Mouse (Mus musculus): ENCODE measurements around the gene Mybpc3. TPM values are rescaled to one million over a fixed set of nuclear protein-coding genes. Genes with fewer than 3 reads are reported as not detected.

Gene Mybpc3
- polyA plus RNA-seq, 1 experiment from 2014 or later: not detected

DNA sequence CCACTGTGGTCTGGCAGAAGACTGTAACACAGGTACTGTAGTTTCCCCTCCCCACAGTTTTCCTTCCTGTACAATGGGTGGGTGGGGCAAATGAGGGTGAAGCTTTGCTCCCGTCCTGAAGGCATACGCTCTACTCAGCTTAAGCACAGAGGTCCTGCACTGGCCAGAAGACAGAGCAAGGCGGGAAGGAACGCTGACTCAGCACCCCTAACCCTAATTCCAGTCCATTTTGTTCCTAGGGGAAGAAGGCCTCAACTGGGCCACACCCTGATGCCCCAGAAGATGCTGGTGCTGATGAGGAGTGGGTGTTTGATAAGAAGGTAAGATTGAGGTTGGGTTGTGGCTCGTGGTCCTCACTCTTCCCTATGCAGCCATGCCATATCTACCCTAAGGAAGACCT lies 10.8 kb downstream of the Mybpc3 start:
- Histone ChIP-seq H3K9ac (replicated peaks; ENCODE audit: low read depth, low read length) (no peak overlapping the region), H3K4me2 (ENCODE audit: low read length) (no peak overlapping the region), H3K4me1 (replicated peaks; ENCODE audit: control insufficient read depth, insufficient read depth, low read length) (no peaks in the 10 kb centered on the region), H3K4me3 (replicated peaks; ENCODE audit: low read length) (no peak overlapping the region), H3K27me3 (replicated peaks; ENCODE audit: control insufficient read depth, insufficient read depth, low read length) (no peaks in the 10 kb centered on the region), H3K9me3 (ENCODE audit: control insufficient read depth, low read length) (no peaks in the 10 kb centered on the region), H3K27ac (ENCODE audit: low read length) (no peak overlapping the region), H3K36me3 (ENCODE audit: control insufficient read depth, insufficient read depth) (no peaks in the 10 kb centered on the region)
- no peak for ATAC-seq
- 75% methylated on average over 5 of the region's 5 CpGs for WGBS

DNA sequence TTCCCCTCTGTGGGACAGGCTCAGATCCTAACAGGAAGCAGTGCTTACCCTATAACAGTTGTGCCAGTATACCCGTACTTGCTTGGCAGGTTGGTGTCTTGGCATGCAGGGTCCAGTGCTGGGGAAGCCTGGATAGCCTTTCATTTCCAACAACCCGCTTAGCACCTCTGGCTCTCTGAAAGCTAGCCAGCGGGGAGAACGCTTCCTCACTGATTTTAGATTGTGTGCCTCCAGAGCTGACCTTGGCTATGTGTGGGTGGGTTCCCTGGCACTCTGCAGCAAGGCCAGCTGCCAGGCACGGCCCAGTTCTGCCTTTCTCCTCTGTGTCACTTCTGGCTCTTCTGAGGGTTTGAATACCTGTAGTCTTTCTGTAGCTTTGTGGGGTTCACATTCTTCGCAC lies 12.2 kb downstream of the Mybpc3 start:
- Histone ChIP-seq H3K4me2 (ENCODE audit: low read length) (no peak overlapping the region), H3K9ac (replicated peaks; ENCODE audit: low read depth, low read length) (no peak overlapping the region), H3K27ac (ENCODE audit: low read length) (no peak overlapping the region), H3K4me1 (replicated peaks; ENCODE audit: control insufficient read depth, insufficient read depth, low read length) (no peaks in the 10 kb centered on the region), H3K36me3 (ENCODE audit: control insufficient read depth, insufficient read depth) (no peaks in the 10 kb centered on the region), H3K27me3 (replicated peaks; ENCODE audit: control insufficient read depth, insufficient read depth, low read length) (no peaks in the 10 kb centered on the region), H3K4me3 (replicated peaks; ENCODE audit: low read length) (no peak overlapping the region), H3K9me3 (ENCODE audit: control insufficient read depth, low read length) (no peaks in the 10 kb centered on the region)
- 89% methylated on average over 6 of the region's 6 CpGs for WGBS
- ATAC-seq: no peak

DNA sequence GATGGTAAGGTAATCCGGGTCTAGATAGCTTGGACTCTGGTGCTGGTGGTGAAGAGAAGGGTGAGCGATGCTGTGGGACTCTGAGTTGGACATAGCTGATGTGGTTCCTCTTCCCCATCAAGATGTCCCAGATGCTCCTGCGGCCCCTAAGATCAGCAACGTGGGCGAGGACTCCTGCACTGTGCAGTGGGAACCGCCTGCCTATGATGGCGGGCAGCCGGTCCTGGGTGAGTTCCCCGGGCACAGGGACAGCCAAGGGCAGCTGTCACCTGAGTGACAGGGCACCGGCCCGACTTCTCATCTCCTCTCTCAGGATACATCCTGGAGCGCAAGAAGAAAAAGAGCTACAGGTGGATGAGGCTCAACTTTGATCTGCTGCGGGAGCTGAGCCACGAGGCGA lies 13.3 kb downstream of the Mybpc3 start:
- Histone ChIP-seq H3K27me3 (replicated peaks; ENCODE audit: control insufficient read depth, insufficient read depth, low read length) (no peaks in the 10 kb centered on the region), H3K9ac (replicated peaks; ENCODE audit: low read depth, low read length) (no peak overlapping the region), H3K4me1 (replicated peaks; ENCODE audit: control insufficient read depth, insufficient read depth, low read length) (no peaks in the 10 kb centered on the region), H3K4me2 (ENCODE audit: low read length) (no peak overlapping the region), H3K27ac (ENCODE audit: low read length) (no peak overlapping the region), H3K36me3 (ENCODE audit: control insufficient read depth, insufficient read depth) (no peaks in the 10 kb centered on the region), H3K4me3 (replicated peaks; ENCODE audit: low read length) (no peak overlapping the region), H3K9me3 (ENCODE audit: control insufficient read depth, low read length) (no peaks in the 10 kb centered on the region)
- WGBS: 94% methylated on average over 15 of the region's 15 CpGs
- no peak for ATAC-seq

DNA sequence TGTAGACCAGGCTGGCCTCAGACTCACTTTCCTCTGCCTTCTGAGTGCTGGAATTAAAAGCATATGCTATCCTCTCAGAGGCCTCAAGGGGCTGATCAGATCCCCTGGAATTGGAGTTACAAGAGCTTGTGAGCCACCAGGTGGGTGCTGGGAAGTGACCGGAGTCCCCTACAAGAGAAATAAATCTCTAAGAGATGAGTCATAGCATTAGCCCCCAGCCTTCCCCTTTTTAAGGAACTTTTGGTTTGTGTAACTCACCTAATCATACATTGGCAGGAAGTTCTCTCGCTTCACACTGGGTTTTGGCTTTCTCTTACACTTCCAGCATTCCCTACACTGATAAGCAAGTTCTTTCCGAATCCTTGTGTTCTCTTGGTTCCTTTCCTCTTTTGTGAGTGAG lies 14.1 kb downstream of the Mybpc3 start:
- Histone ChIP-seq H3K36me3 (ENCODE audit: control insufficient read depth, insufficient read depth) (no peaks in the 10 kb centered on the region), H3K4me2 (ENCODE audit: low read length) (no peak overlapping the region), H3K9me3 (ENCODE audit: control insufficient read depth, low read length) (no peaks in the 10 kb centered on the region), H3K9ac (replicated peaks; ENCODE audit: low read depth, low read length) (no peak overlapping the region), H3K27me3 (replicated peaks; ENCODE audit: control insufficient read depth, insufficient read depth, low read length) (no peaks in the 10 kb centered on the region), H3K4me3 (replicated peaks; ENCODE audit: low read length) (no peak overlapping the region), H3K27ac (ENCODE audit: low read length) (no peak overlapping the region), H3K4me1 (replicated peaks; ENCODE audit: control insufficient read depth, insufficient read depth, low read length) (no peaks in the 10 kb centered on the region)
- ATAC-seq: no peak
- whole genome bisulfite sequencing: 88% methylated on average over 3 of the region's 3 CpGs

DNA sequence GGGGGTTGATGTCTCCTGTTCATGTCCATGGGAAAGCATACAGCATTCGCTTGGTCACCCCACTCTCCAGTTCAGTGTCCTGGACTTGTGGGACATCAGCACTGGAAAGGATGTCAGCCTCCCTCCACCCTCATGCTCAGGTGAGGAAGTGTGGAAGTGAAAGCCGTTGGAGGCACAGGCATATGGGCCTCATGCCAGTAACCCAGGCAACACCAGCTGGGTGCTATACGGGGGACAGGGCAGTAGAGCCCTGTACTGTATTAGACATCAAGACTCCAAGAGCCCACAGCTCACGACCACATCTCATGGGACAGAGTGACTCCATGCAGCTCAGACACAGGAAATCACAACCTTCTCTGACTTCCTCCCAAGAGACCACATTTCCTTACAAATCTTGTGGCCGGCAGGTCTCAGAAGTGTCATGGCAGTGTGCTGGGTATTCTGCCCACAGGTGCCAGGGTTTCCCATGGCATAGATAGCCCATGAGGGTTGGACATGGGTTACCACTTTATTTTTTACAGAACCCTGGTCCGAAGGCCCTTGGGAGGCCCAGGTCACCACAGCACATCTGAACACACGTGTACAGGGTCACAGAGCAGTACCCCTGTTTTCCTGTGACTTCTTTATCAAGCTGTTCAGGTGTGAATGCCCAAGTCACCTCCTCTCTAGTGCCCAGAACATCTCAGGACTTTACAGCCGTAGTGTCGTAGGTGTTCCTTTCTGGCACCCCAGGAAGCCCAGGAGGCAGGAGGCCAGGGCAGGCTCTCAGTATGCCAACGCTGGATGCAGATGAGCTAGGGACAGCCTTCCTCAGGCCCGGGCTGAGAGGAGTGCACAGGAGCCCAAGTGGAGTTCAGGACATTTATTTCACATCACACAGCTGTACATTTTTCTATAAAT lies 18.8 kb downstream of the Mybpc3 start:
- 87% methylated on average over 11 of the region's 11 CpGs for WGBS

DNA sequence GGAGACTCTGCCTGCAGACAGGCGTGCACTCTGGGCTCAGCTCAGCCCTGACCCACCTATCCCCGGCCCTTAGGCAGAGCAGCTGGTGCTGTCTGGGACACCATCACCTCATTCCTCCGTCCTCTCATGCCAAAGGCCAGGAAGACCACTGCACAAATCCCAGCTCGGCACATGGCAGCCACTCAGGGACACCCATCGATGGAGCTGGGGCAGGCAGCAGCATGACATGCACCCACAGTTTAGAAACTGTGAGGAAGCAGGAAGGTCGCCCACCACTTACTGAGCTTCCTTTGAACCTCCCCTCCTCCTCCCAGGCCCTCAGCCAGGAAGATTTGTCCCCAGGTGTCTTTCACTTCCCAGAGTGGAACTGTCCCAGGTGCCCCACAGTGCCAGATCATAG lies 19.5 kb downstream of the Mybpc3 start:
- peaks cover 2% of the 10 kb centered on the region for H3K36me3 ChIP-seq (ENCODE audit: control insufficient read depth, insufficient read depth)
- H3K4me1 ChIP-seq (replicated peaks; ENCODE audit: control insufficient read depth, insufficient read depth, low read length): no peaks in the 10 kb centered on the region
- H3K4me3 ChIP-seq (replicated peaks; ENCODE audit: low read length): no peak overlapping the region
- H3K27ac ChIP-seq (ENCODE audit: low read length): no peak overlapping the region
- 92% methylated on average over 6 of the region's 6 CpGs for WGBS
- no peaks in the 10 kb centered on the region for H3K9me3 ChIP-seq (ENCODE audit: control insufficient read depth, low read length)
- no peak overlapping the region for H3K4me2 ChIP-seq (ENCODE audit: low read length)
- no peaks in the 10 kb centered on the region for H3K27me3 ChIP-seq (replicated peaks; ENCODE audit: control insufficient read depth, insufficient read depth, low read length)
- H3K9ac ChIP-seq (replicated peaks; ENCODE audit: low read depth, low read length): no peak overlapping the region
- ATAC-seq: no peak

More for the DNA sequence above, 18.8 kb downstream of the Mybpc3 start:
- H3K9me3 ChIP-seq (ENCODE audit: control insufficient read depth, low read length): no peaks in the 10 kb centered on the region
- ATAC-seq: no peak
- no peak overlapping the region for H3K4me2 ChIP-seq (ENCODE audit: low read length)
- peaks cover 2% of the 10 kb centered on the region for H3K36me3 ChIP-seq (ENCODE audit: control insufficient read depth, insufficient read depth)
- no peak overlapping the region for H3K4me3 ChIP-seq (replicated peaks; ENCODE audit: low read length)
- H3K4me1 ChIP-seq (replicated peaks; ENCODE audit: control insufficient read depth, insufficient read depth, low read length): no peaks in the 10 kb centered on the region
- H3K9ac ChIP-seq (replicated peaks; ENCODE audit: low read depth, low read length): no peak overlapping the region
- no peaks in the 10 kb centered on the region for H3K27me3 ChIP-seq (replicated peaks; ENCODE audit: control insufficient read depth, insufficient read depth, low read length)
- H3K27ac ChIP-seq (ENCODE audit: low read length): no peak overlapping the region

DNA sequence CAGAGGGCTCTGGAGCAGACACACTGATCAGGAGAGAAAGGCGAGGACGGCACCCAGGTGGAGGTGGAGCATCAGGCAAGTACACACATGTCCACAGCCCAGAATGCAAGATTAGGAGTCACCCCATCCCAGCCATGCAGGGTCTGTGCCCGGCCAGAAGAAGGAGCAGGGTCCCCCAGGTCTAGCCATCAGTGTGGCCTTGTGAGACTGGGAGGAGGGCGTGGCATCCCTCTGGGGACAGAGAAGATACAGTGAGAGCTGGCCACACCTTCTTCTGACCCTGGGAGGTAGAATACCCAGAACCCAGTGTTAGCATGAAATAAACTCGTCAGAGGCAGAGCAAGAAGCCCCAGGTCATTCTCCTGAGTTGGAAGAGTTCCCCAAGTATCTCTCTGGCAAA lies 21.4 kb downstream of the Mybpc3 start:
- Histone ChIP-seq H3K36me3 (ENCODE audit: control insufficient read depth, insufficient read depth) (peaks cover 6% of the 10 kb centered on the region), H3K4me1 (replicated peaks; ENCODE audit: control insufficient read depth, insufficient read depth, low read length) (no peaks in the 10 kb centered on the region), H3K27me3 (replicated peaks; ENCODE audit: control insufficient read depth, insufficient read depth, low read length) (no peaks in the 10 kb centered on the region), H3K27ac (ENCODE audit: low read length) (no peak overlapping the region), H3K4me2 (ENCODE audit: low read length) (no peak overlapping the region), H3K4me3 (replicated peaks; ENCODE audit: low read length) (no peak overlapping the region), H3K9ac (replicated peaks; ENCODE audit: low read depth, low read length) (no peak overlapping the region), H3K9me3 (ENCODE audit: control insufficient read depth, low read length) (no peaks in the 10 kb centered on the region)
- WGBS: 81% methylated on average over 5 of the region's 5 CpGs
- ATAC-seq: no peak

DNA sequence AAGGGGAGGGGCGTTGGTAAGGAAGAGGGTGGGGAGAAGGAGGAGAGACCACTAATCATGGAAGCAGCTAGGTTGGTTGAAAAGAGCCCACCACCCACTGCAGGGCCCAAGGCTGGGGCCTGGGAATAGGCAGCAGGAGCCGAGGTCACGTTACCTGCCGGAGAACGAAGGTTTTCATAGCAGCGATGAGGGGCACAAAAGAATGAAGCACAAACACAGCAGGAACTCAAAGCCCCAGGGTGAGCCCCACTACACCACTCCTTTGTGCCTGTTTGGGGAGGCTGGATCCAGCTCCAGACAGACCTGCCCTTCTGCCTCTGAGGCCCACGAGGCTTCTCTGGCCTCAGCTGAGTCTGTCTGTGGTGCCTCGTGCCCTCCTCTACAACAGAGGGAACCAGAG lies 21.8 kb downstream of the Mybpc3 start:
- H3K4me2 ChIP-seq (ENCODE audit: low read length): no peak overlapping the region
- H3K9me3 ChIP-seq (ENCODE audit: control insufficient read depth, low read length): no peaks in the 10 kb centered on the region
- 70% methylated on average over 8 of the region's 8 CpGs for WGBS
- no peak for ATAC-seq
- H3K36me3 ChIP-seq (ENCODE audit: control insufficient read depth, insufficient read depth): peaks cover 9% of the 10 kb centered on the region
- H3K4me3 ChIP-seq (replicated peaks; ENCODE audit: low read length): no peak overlapping the region
- H3K27me3 ChIP-seq (replicated peaks; ENCODE audit: control insufficient read depth, insufficient read depth, low read length): no peaks in the 10 kb centered on the region
- no peak overlapping the region for H3K27ac ChIP-seq (ENCODE audit: low read length)
- H3K4me1 ChIP-seq (replicated peaks; ENCODE audit: control insufficient read depth, insufficient read depth, low read length): no peaks in the 10 kb centered on the region
- H3K9ac ChIP-seq (replicated peaks; ENCODE audit: low read depth, low read length): no peak overlapping the region

DNA sequence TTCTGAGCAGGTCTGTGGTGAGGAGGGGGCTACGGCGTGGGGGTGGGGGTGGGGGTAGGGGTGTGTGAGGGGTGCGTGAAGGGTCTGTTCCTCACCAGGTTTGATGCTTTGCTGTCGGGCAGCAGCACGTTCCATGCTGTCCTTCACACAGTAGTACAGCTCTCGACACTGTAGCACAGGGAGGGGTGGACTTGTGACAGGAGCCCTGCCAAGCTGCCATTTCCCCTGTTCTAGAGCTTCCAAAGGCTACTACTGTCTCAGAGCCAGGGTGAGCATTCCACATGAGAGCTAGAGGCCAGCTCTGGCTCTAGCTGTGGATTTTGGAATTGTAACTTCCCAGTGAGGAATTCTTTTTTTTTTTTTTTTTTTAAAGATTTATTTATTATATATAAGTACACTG lies 25.0 kb downstream of the Mybpc3 start:
- no peak overlapping the region for H3K4me2 ChIP-seq (ENCODE audit: low read length)
- H3K4me3 ChIP-seq (replicated peaks; ENCODE audit: low read length): no peak overlapping the region
- H3K9me3 ChIP-seq (ENCODE audit: control insufficient read depth, low read length): no peaks in the 10 kb centered on the region
- H3K27ac ChIP-seq (ENCODE audit: low read length): no peak overlapping the region
- peaks cover 13% of the 10 kb centered on the region for H3K36me3 ChIP-seq (ENCODE audit: control insufficient read depth, insufficient read depth)
- no peak overlapping the region for H3K9ac ChIP-seq (replicated peaks; ENCODE audit: low read depth, low read length)
- ATAC-seq: no peak
- H3K27me3 ChIP-seq (replicated peaks; ENCODE audit: control insufficient read depth, insufficient read depth, low read length): no peaks in the 10 kb centered on the region
- no peaks in the 10 kb centered on the region for H3K4me1 ChIP-seq (replicated peaks; ENCODE audit: control insufficient read depth, insufficient read depth, low read length)
- WGBS: 89% methylated on average over 6 of the region's 6 CpGs

Measured in forebrain, embryonic 16.5 days (tissue).